Mouse (Mus musculus): ENCODE measurements around the gene Rnase1. TPM values are rescaled to one million over a fixed set of nuclear protein-coding genes. Genes with fewer than 3 reads are reported as not detected.
"Not testable (repeated sequence)": the region's sequence is repeated elsewhere in the genome, so short reads cannot be mapped to it uniquely, and the experiment has no call there.

Rnase1 gene
- polyA plus RNA-seq, 1 experiment from 2014 or later = 0.51 TPM

DNA sequence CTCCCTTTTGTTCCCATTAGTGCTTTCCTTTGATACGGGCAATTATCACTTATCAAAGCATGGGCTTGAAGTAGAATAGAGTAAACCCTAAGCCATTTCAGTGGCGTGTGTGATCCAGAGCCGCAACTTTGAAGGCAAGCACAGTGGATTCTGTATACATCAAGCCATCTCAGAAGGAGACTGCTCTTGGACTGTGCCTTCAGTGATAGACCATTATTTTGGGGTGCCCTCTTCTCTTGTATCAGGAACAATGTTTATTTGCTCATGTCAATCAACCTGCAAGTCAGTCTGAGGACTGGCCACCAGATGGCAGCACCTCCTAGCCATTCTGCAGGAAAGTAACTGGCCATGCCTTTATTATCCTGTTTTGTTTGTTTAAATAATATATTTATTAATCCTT lies 43.4 kb downstream of the Rnase1 start:
- no peak overlapping the region for H3K4me3 ChIP-seq (ENCODE audit: low read length)
- no peak for ATAC-seq (ENCODE audit: low read depth)
- H3K36me3 ChIP-seq (ENCODE audit: control insufficient read depth, insufficient read depth, low read length) = peaks cover 3% of the 10 kb centered on the region; the same call in 1 of the 2 replicates
- no peak overlapping the region for H3K4me2 ChIP-seq (ENCODE audit: low read depth, low read length)
- 48% methylated on average over 3 of the region's 3 CpGs for WGBS
- no peaks in the 10 kb centered on the region for H3K27me3 ChIP-seq (ENCODE audit: control insufficient read depth, insufficient read depth, low read depth, low read length)
- H3K4me1 ChIP-seq (replicated peaks; ENCODE audit: control insufficient read depth, insufficient read depth, low read length) = no peaks in the 10 kb centered on the region
- H3K9ac ChIP-seq (ENCODE audit: low read length) = no peak overlapping the region
- H3K27ac ChIP-seq (ENCODE audit: low read length) = no peak overlapping the region
- no peaks in the 10 kb centered on the region for H3K9me3 ChIP-seq (ENCODE audit: control insufficient read depth, low read length)

DNA sequence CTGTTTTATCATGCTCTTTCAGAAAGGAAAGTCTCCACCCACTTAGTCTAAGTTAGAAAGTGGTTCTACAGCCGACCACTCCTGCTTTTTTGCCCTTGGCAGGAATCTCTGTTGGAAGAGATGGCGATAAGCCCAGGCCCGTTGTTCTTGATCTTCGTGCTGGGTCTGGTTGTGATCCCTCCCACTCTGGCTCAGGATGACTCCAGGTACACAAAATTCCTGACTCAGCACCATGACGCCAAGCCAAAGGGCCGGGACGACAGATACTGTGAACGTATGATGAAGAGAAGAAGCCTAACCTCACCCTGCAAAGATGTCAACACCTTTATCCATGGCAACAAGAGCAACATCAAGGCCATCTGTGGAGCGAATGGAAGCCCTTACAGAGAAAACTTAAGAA lies 45.3 kb downstream of the Rnase1 start:
- Histone ChIP-seq H3K27ac (ENCODE audit: low read length) (no peak overlapping the region), H3K4me1 (replicated peaks; ENCODE audit: control insufficient read depth, insufficient read depth, low read length) (no peaks in the 10 kb centered on the region), H3K27me3 (ENCODE audit: control insufficient read depth, insufficient read depth, low read depth, low read length) (no peaks in the 10 kb centered on the region), H3K9me3 (ENCODE audit: control insufficient read depth, low read length) (no peaks in the 10 kb centered on the region), H3K9ac (ENCODE audit: low read length) (no peak overlapping the region), H3K4me3 (ENCODE audit: low read length) (no peak overlapping the region), H3K36me3 (ENCODE audit: control insufficient read depth, insufficient read depth, low read length) (peaks cover 3% of the 10 kb centered on the region; the same call in 1 of the 2 replicates), H3K4me2 (ENCODE audit: low read depth, low read length) (no peak overlapping the region)
- WGBS = 63% methylated on average over 9 of the region's 9 CpGs
- ATAC-seq (ENCODE audit: low read depth) = no peak

DNA sequence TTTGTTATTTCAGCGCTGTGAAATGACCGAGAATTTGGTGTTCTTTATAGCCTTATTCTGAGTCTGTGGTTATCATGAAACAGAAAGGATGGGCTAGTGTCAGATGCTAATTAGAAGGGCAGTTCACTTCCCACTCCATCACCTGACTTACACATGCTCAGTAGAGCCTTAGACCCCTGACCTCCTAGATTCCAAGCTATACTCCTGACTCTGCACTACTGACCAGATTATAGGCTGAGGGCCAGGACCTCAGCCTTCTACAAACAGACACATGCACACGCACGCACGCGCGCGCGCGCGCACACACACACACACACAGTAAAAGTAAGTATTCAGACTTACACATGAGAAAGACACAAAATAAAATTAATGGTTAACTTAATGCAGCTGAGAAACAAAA lies 47.7 kb downstream of the Rnase1 start:
- H3K36me3 ChIP-seq (ENCODE audit: control insufficient read depth, insufficient read depth, low read length) = no peaks in the 10 kb centered on the region
- H3K4me1 ChIP-seq (replicated peaks; ENCODE audit: control insufficient read depth, insufficient read depth, low read length) = peaks cover 7% of the 10 kb centered on the region
- H3K4me2 ChIP-seq (ENCODE audit: low read depth, low read length) = no peak overlapping the region
- H3K9ac ChIP-seq (ENCODE audit: low read length) = no peak overlapping the region
- no peaks in the 10 kb centered on the region for H3K27me3 ChIP-seq (ENCODE audit: control insufficient read depth, insufficient read depth, low read depth, low read length)
- no peak overlapping the region for H3K4me3 ChIP-seq (ENCODE audit: low read length)
- H3K9me3 ChIP-seq (ENCODE audit: control insufficient read depth, low read length) = no peaks in the 10 kb centered on the region
- ATAC-seq (ENCODE audit: low read depth) = no peak
- no peak overlapping the region for H3K27ac ChIP-seq (ENCODE audit: low read length)
- 89% methylated on average over 11 of the region's 11 CpGs for WGBS

DNA sequence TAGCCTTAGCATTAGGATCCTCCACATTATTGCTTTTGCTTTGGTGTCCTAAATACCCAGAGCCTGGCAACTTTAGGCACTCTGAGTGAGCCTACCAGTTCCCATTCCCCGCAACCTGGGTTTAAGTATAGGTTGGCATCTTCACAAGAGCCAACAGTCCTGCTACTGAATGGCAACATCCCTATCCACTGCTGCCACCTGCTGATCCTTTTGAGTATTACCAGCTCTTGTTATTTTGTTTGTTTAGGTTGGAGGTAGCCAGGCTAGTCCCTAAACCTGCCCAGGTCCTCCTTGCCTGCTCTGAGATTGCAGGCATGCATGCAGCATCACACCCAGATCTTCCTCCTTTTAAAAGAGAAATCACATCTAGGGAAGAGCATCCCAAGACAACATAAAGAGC lies 48.3 kb downstream of the Rnase1 start:
- WGBS = 28% methylated on average over 1 of the region's 1 CpGs
- ATAC-seq (ENCODE audit: low read depth) = peak; percentile 23; the same call in 1 of the 2 replicates
- H3K9ac ChIP-seq (ENCODE audit: low read length); H3K27me3 ChIP-seq (ENCODE audit: control insufficient read depth, insufficient read depth, low read depth, low read length); H3K36me3 ChIP-seq (ENCODE audit: control insufficient read depth, insufficient read depth, low read length); H3K27ac ChIP-seq (ENCODE audit: low read length); H3K4me3 ChIP-seq (ENCODE audit: low read length); H3K4me1 ChIP-seq (replicated peaks; ENCODE audit: control insufficient read depth, insufficient read depth, low read length); H3K4me2 ChIP-seq (ENCODE audit: low read depth, low read length); H3K9me3 ChIP-seq (ENCODE audit: control insufficient read depth, low read length): not testable (repeated sequence)

DNA sequence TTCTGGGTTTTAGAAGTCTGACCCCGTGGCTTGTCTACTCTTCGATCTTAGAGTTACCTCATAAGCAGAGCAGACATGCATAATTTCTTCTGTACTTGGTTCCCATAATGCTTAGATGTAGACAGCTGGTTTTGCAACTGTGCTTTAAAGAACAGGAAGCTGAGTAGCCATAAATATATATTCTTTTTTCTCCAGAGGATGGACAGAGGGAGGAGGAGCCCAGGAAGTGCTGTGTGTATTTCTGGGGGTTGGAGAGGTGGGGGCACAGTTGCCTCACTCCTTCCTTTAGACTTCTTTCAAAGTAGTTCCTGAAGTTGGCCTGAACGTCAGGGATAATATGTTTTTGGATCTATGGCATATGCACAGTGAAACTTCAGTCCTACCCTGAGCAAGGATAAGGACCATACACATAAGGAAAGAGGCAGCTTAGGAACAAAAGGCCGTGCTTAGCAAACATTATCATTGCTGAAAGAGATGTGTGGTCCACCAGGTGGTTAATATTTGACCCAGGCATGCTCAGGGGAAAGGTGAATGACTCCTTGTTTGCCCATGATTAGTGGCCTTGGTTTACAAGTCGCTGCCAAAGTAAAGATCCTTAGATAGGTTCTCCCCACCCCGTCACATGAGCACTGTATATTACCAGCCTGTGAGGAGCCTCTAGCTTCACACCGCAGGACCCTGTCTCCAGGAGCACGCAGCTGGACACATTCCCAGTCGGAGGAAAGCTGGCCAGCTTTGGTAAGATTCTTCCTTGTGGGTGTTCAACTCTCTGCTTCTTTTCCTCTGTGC lies 50.7 kb downstream of the Rnase1 start:
- peak overlapping the region; percentile 62 for H3K27ac ChIP-seq (ENCODE audit: low read length)
- H3K9ac ChIP-seq (ENCODE audit: low read length) = no peak overlapping the region
- peak; percentile 72 for ATAC-seq (ENCODE audit: low read depth)
- WGBS = 25% methylated on average over 9 of the region's 9 CpGs
- H3K9me3 ChIP-seq (ENCODE audit: control insufficient read depth, low read length) = no peaks in the 10 kb centered on the region
- no peaks in the 10 kb centered on the region for H3K36me3 ChIP-seq (ENCODE audit: control insufficient read depth, insufficient read depth, low read length)
- no peak overlapping the region for H3K4me3 ChIP-seq (ENCODE audit: low read length)
- H3K27me3 ChIP-seq (ENCODE audit: control insufficient read depth, insufficient read depth, low read depth, low read length) = no peaks in the 10 kb centered on the region
- peaks cover 14% of the 10 kb centered on the region for H3K4me1 ChIP-seq (replicated peaks; ENCODE audit: control insufficient read depth, insufficient read depth, low read length)
- H3K4me2 ChIP-seq (ENCODE audit: low read depth, low read length) = 0 out of 2 replicates have a peak overlapping the region, but pooled peaks have one; percentile 1

Other genes with a start within 250 kb of the Rnase1 start
- 0.59 TPM in 2 replicates for gene Klhl33, start 249.3 kb downstream of the Rnase1 start, polyA plus RNA-seq (2015; fragmentation: Nextera tagmentation; extraction: Ambion mirVana)
- gene Osgep, start 221.9 kb downstream of the Rnase1 start, polyA plus RNA-seq (2015; fragmentation: Nextera tagmentation; extraction: Ambion mirVana) = 153 and 171 TPM in 2 replicates
- gene Apex1, start 221.8 kb downstream of the Rnase1 start, polyA plus RNA-seq (2015; fragmentation: Nextera tagmentation; extraction: Ambion mirVana) = 171 and 177 TPM in 2 replicates
- 47.1 and 48.4 TPM in 2 replicates for gene Pip4p1, start 215.9 kb downstream of the Rnase1 start, polyA plus RNA-seq (2015; fragmentation: Nextera tagmentation; extraction: Ambion mirVana)
- 68.8 and 73.1 TPM in 2 replicates for gene Pnp, start 215.7 kb downstream of the Rnase1 start, polyA plus RNA-seq (2015; fragmentation: Nextera tagmentation; extraction: Ambion mirVana)
- not detected in 2 replicates for gene Gm49342, start 202.3 kb downstream of the Rnase1 start, polyA plus RNA-seq (2015; fragmentation: Nextera tagmentation; extraction: Ambion mirVana)
- gene Pnp2, start 190.8 kb downstream of the Rnase1 start, polyA plus RNA-seq (2015; fragmentation: Nextera tagmentation; extraction: Ambion mirVana) = 0.46 and 0.88 TPM in 2 replicates
- gene Rnase10, start 139.0 kb downstream of the Rnase1 start, polyA plus RNA-seq (2015; fragmentation: Nextera tagmentation; extraction: Ambion mirVana) = 0.26 and 0.31 TPM in 2 replicates
- not detected in 2 replicates for gene Rnase9, start 104.9 kb downstream of the Rnase1 start, polyA plus RNA-seq (2015; fragmentation: Nextera tagmentation; extraction: Ambion mirVana)
- gene Rnase11, start 96.6 kb downstream of the Rnase1 start, polyA plus RNA-seq (2015; fragmentation: Nextera tagmentation; extraction: Ambion mirVana) = not detected in 2 replicates
- gene Rnase12, start 89.1 kb downstream of the Rnase1 start, polyA plus RNA-seq (2015; fragmentation: Nextera tagmentation; extraction: Ambion mirVana) = 0.34 TPM in 1 of 2 replicates, not detected in the other
- gene Olfr750, start 72.3 kb downstream of the Rnase1 start, polyA plus RNA-seq (2015; fragmentation: Nextera tagmentation; extraction: Ambion mirVana) = not detected in 2 replicates
- gene Rnase4, start 55.7 kb downstream of the Rnase1 start, polyA plus RNA-seq (2015; fragmentation: Nextera tagmentation; extraction: Ambion mirVana) = 42.2 and 50.8 TPM in 2 replicates
- 6.3 and 8.7 TPM in 2 replicates for gene Ang, start 55.6 kb downstream of the Rnase1 start, polyA plus RNA-seq (2015; fragmentation: Nextera tagmentation; extraction: Ambion mirVana)
- not detected in 2 replicates for gene Eddm3b, start 32.4 kb downstream of the Rnase1 start, polyA plus RNA-seq (2015; fragmentation: Nextera tagmentation; extraction: Ambion mirVana)
- gene Rnase6, start 22.9 kb downstream of the Rnase1 start, polyA plus RNA-seq (2015; fragmentation: Nextera tagmentation; extraction: Ambion mirVana) = 0.69 and 0.97 TPM in 2 replicates
- gene Rnase2b, start 15.5 kb upstream of the Rnase1 start, polyA plus RNA-seq (2015; fragmentation: Nextera tagmentation; extraction: Ambion mirVana) = not detected in 2 replicates
- not detected in 2 replicates for gene Ang2, start 52.4 kb upstream of the Rnase1 start, polyA plus RNA-seq (2015; fragmentation: Nextera tagmentation; extraction: Ambion mirVana)
- not detected in 2 replicates for gene Ear14, start 56.6 kb upstream of the Rnase1 start, polyA plus RNA-seq (2015; fragmentation: Nextera tagmentation; extraction: Ambion mirVana)
- not detected in 2 replicates for gene Rnase2a, start 109.3 kb upstream of the Rnase1 start, polyA plus RNA-seq (2015; fragmentation: Nextera tagmentation; extraction: Ambion mirVana)
- not detected in 2 replicates for gene Gm7247, start 215.0 kb upstream of the Rnase1 start, polyA plus RNA-seq (2015; fragmentation: Nextera tagmentation; extraction: Ambion mirVana)